Mouse (Mus musculus): ENCODE results near the gene Itpr1.

The Itpr1 gene

GRCm38 (mm10) chr6:108467597-108467996, 254.7 kb downstream of the Itpr1 start:
- DNase-seq (ENCODE audit: low read depth, low spot score), result no peak

- DNase-seq (ENCODE audit: low read depth, low spot score), result no peak
Measured at GRCm38 (mm10) chr6:108468226-108468825, 255.4 kb downstream of the Itpr1 start.

GRCm38 (mm10) chr6:108471878-108472277, 259.0 kb downstream of the Itpr1 start:
- DNase-seq (ENCODE audit: low read depth, low spot score), result no peak

- no peak for DNase-seq (ENCODE audit: low read depth, low spot score)
Measured at GRCm38 (mm10) chr6:108472748-108473147, 259.9 kb downstream of the Itpr1 start.

GRCm38 (mm10) chr6:108476797-108477235, 263.9 kb downstream of the Itpr1 start:
- DNase-seq (ENCODE audit: low read depth, low spot score), result no peak

- no peak for DNase-seq (ENCODE audit: low read depth, low spot score)
Measured at GRCm38 (mm10) chr6:108477602-108478001, 264.7 kb downstream of the Itpr1 start.

GRCm38 (mm10) chr6:108481190-108481589, 268.3 kb downstream of the Itpr1 start:
- DNase-seq (ENCODE audit: low read depth, low spot score), result no peak

- no peak for DNase-seq (ENCODE audit: low read depth, low spot score)
Measured at GRCm38 (mm10) chr6:108482464-108482863, 269.6 kb downstream of the Itpr1 start.

GRCm38 (mm10) chr6:108486212-108486992, 273.5 kb downstream of the Itpr1 start:
- no peak for DNase-seq (ENCODE audit: low read depth, low spot score)

GRCm38 (mm10) chr6:108487300-108487835, 274.5 kb downstream of the Itpr1 start:
- no peak for DNase-seq (ENCODE audit: low read depth, low spot score)

GRCm38 (mm10) chr6:108488250-108488649, 275.4 kb downstream of the Itpr1 start:
- no peak for DNase-seq (ENCODE audit: low read depth, low spot score)

GRCm38 (mm10) chr6:108491969-108492368, 279.1 kb downstream of the Itpr1 start:
- no peak for DNase-seq (ENCODE audit: low read depth, low spot score)

- DNase-seq (ENCODE audit: low read depth, low spot score), result no peak
Measured at GRCm38 (mm10) chr6:108493753-108494152, 280.9 kb downstream of the Itpr1 start.

- DNase-seq (ENCODE audit: low read depth, low spot score), result no peak
Measured at GRCm38 (mm10) chr6:108494185-108494804, 281.4 kb downstream of the Itpr1 start.

GRCm38 (mm10) chr6:108494994-108495393, 282.1 kb downstream of the Itpr1 start:
- DNase-seq (ENCODE audit: low read depth, low spot score), result no peak

GRCm38 (mm10) chr6:108498070-108498469, 285.2 kb downstream of the Itpr1 start:
- DNase-seq (ENCODE audit: low read depth, low spot score), result no peak

GRCm38 (mm10) chr6:108503651-108504050, 290.8 kb downstream of the Itpr1 start:
- DNase-seq (ENCODE audit: low read depth, low spot score), result no peak

GRCm38 (mm10) chr6:108504717-108505116, 291.8 kb downstream of the Itpr1 start:
- DNase-seq (ENCODE audit: low read depth, low spot score), result no peak

- DNase-seq (ENCODE audit: low read depth, low spot score), result no peak
Measured at GRCm38 (mm10) chr6:108506161-108506560, 293.3 kb downstream of the Itpr1 start.

GRCm38 (mm10) chr6:108507337-108507736, 294.4 kb downstream of the Itpr1 start:
- DNase-seq (ENCODE audit: low read depth, low spot score), result no peak

- DNase-seq (ENCODE audit: low read depth, low spot score), result no peak
Measured at GRCm38 (mm10) chr6:108509320-108509719, 296.4 kb downstream of the Itpr1 start.

GRCm38 (mm10) chr6:108510101-108510500, 297.2 kb downstream of the Itpr1 start:
- DNase-seq (ENCODE audit: low read depth, low spot score), result no peak
